Mouse (Mus musculus): ENCODE data around the gene Rassf2. TPM values are rescaled to one million over a fixed set of nuclear protein-coding genes. Genes with fewer than 3 reads are reported as not detected.

Rassf2 gene
- polyA plus RNA-seq, 1 experiment from 2014 or later, result 8.1 TPM

DNA sequence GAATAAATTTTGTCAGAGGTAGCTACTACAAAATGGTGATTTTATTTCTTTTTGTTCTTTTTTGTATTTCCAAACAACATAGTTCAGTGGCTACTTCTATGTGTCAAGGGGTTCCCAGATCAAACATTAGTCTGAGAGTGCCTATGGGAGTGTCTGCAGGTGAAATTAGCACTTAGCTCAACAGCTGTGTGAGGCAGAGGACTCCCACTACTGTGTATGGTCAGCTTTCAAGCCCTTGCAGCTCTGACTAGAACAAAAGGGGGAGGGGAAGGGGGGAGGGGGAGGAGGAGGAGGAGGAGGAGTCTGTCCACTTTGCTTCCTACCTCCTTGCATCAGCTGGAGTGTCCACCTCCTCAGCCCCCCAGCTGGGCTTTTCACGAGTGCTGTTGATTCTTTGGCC, 85.7 kb downstream of the Rassf2 start:
- Histone ChIP-seq H3K9ac (replicated peaks; ENCODE audit: low read length) (no peak overlapping the region), H3K9me3 (ENCODE audit: low read length) (no peaks in the 10 kb centered on the region), H3K4me2 (replicated peaks; ENCODE audit: low read depth, low read length) (no peak overlapping the region), H3K4me1 (ENCODE audit: insufficient read depth, low read length) (no peaks in the 10 kb centered on the region), H3K27me3 (ENCODE audit: insufficient read depth, low read length) (no peaks in the 10 kb centered on the region), H3K27ac (ENCODE audit: low read length) (no peak overlapping the region), H3K36me3 (ENCODE audit: insufficient read depth, low read length) (no peaks in the 10 kb centered on the region), H3K4me3 (ENCODE audit: low read length) (no peak overlapping the region)
- no peak for ATAC-seq (ENCODE audit: low FRiP score, low TSS enrichment)
- 32% methylated on average over 1 of the region's 1 CpGs for WGBS

GRCm38 (mm10) chr2:131941501-131941900, 88.6 kb downstream of the Rassf2 start:
- no peak overlapping the region for H3K4me2 ChIP-seq (replicated peaks; ENCODE audit: low read depth, low read length)
- no peaks in the 10 kb centered on the region for H3K4me1 ChIP-seq (ENCODE audit: insufficient read depth, low read length)
- H3K27ac ChIP-seq (ENCODE audit: low read length), result no peak overlapping the region
- H3K27me3 ChIP-seq (ENCODE audit: insufficient read depth, low read length), result no peaks in the 10 kb centered on the region
- 69% methylated on average over 6 of the region's 6 CpGs for WGBS
- H3K4me3 ChIP-seq (ENCODE audit: low read length), result no peak overlapping the region
- H3K36me3 ChIP-seq (ENCODE audit: insufficient read depth, low read length), result no peaks in the 10 kb centered on the region
- H3K9ac ChIP-seq (replicated peaks; ENCODE audit: low read length), result no peak overlapping the region
- no peak for ATAC-seq (ENCODE audit: low FRiP score, low TSS enrichment)
- no peaks in the 10 kb centered on the region for H3K9me3 ChIP-seq (ENCODE audit: low read length)

DNA sequence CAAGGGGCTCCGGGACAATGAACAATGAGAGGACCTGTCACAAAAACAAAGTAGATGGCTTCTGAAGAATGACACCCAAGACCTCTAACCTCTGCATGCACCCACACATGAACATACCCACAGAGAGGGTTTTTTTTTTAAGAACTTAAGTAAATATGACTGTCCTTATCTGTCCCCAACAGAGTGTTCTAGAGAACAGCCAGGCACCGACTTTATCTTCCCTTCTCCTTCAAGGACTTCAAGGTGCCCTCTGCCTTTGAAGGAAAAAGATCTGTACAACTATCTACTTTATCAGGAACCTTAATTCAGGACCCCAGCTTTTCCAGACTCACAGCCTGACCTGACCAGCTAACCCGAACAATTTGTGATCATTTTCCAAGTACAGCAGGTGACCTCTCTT, 89.6 kb downstream of the Rassf2 start:
- WGBS, result 79% methylated on average over 3 of the region's 3 CpGs
- Histone ChIP-seq H3K36me3 (ENCODE audit: insufficient read depth, low read length) (no peaks in the 10 kb centered on the region), H3K9me3 (ENCODE audit: low read length) (no peaks in the 10 kb centered on the region), H3K4me1 (ENCODE audit: insufficient read depth, low read length) (no peaks in the 10 kb centered on the region), H3K4me2 (replicated peaks; ENCODE audit: low read depth, low read length) (no peak overlapping the region), H3K27ac (ENCODE audit: low read length) (no peak overlapping the region), H3K4me3 (ENCODE audit: low read length) (no peak overlapping the region), H3K9ac (replicated peaks; ENCODE audit: low read length) (no peak overlapping the region), H3K27me3 (ENCODE audit: insufficient read depth, low read length) (no peaks in the 10 kb centered on the region)
- ATAC-seq (ENCODE audit: low FRiP score, low TSS enrichment), result no peak

Other genes with a start within 250 kb of the Rassf2 start
- gene Erv3, start 170.5 kb downstream of the Rassf2 start, polyA plus RNA-seq (2015; fragmentation: Nextera tagmentation; extraction: Ambion mirVana), result not detected in 2 replicates
- gene Prnp, start 120.3 kb downstream of the Rassf2 start, polyA plus RNA-seq (2015; fragmentation: Nextera tagmentation; extraction: Ambion mirVana), result 43.2 and 49.6 TPM in 2 replicates
- gene Prn, start 120.3 kb downstream of the Rassf2 start, polyA plus RNA-seq (2015; fragmentation: Nextera tagmentation; extraction: Ambion mirVana), result 0.25 TPM in 1 of 2 replicates, not detected in the other
- 16.2 and 17.1 TPM in 2 replicates for gene Prnd, start 79.4 kb downstream of the Rassf2 start, polyA plus RNA-seq (2015; fragmentation: Nextera tagmentation; extraction: Ambion mirVana)
- 15.2 and 17.7 TPM in 2 replicates for gene Slc23a2, start 114.8 kb upstream of the Rassf2 start, polyA plus RNA-seq (2015; fragmentation: Nextera tagmentation; extraction: Ambion mirVana)
- gene Tmem230, start 217.5 kb upstream of the Rassf2 start, polyA plus RNA-seq (2015; fragmentation: Nextera tagmentation; extraction: Ambion mirVana), result 49.8 and 50.1 TPM in 2 replicates
- 248 and 265 TPM in 2 replicates for gene Pcna, start 223.1 kb upstream of the Rassf2 start, polyA plus RNA-seq (2015; fragmentation: Nextera tagmentation; extraction: Ambion mirVana)
- 26.6 and 28.1 TPM in 2 replicates for gene Cds2, start 232.9 kb upstream of the Rassf2 start, polyA plus RNA-seq (2015; fragmentation: Nextera tagmentation; extraction: Ambion mirVana)